Mouse (Mus musculus) forebrain, embryonic 10.5 days (tissue): ENCODE data around the gene Clstn3. TPM values are rescaled to one million over a fixed set of nuclear protein-coding genes. Genes with fewer than 3 reads are reported as not detected.
A peak's percentile ranks its signal among the peaks of the same experiment; 100 is the strongest.
"Not testable (repeated sequence)": the region's sequence is repeated elsewhere in the genome, so short reads cannot be mapped to it uniquely, and the experiment has no call there.

Experiments used
- DNase-seq: peaks from one replicate; pipeline ENCODE4 v3.0.0-alpha.2; 2017; ENCODE audit warnings: low spot score; ENCODE audit errors: extremely low spot score
- H3K27ac ChIP-seq: fragments of 300-500 bp; sonication (generic); 2 replicates; pipeline ENCODE4 v1.5.1; 2016; ENCODE audit warnings: mild to moderate bottlenecking
- H3K27me3 ChIP-seq: fragments of 300-500 bp; sonication (generic); 2 replicates; pipeline ENCODE4 v1.6.1; 2016; ENCODE audit warnings: mild to moderate bottlenecking; ENCODE audit not compliant: poor library complexity, severe bottlenecking
- H3K36me3 ChIP-seq: fragments of 300-500 bp; sonication (generic); replicated peaks from 2 replicates; pipeline ENCODE4 v1.6.1; 2016; ENCODE audit warnings: mild to moderate bottlenecking, moderate library complexity
- H3K4me1 ChIP-seq: fragments of 300-500 bp; sonication (generic); 2 replicates; pipeline ENCODE4 v1.6.1; 2016
- H3K4me3 ChIP-seq: fragments of 300-500 bp; sonication (generic); 2 replicates; pipeline ENCODE4 v1.5.1; 2016; ENCODE audit warnings: mild to moderate bottlenecking, moderate library complexity
- H3K9me3 ChIP-seq: fragments of 300-500 bp; sonication (generic); 2 replicates; pipeline ENCODE4 v1.6.1; 2016; ENCODE audit warnings: mild to moderate bottlenecking, moderate library complexity
- WGBS: fragments of 180-500 bp; shearing (Covaris S2); methylation state at CpG from one replicate; pipeline ENCODE4 v1.1.7; 2016; 5-methylcytosine and 5-hydroxymethylcytosine counted together
- polyA plus RNA-seq: library from polyadenylated mRNA; unstranded; fragments of >200 nt; fragmentation: Nextera tagmentation; extraction: Ambion mirVana; gene quantifications from 2 replicates; pipeline ENCODE4 v1.2.1, GENCODE M21; 2016

Gene Clstn3
- polyA plus RNA-seq, 1 experiment from 2014 or later = 10.6 TPM

GRCm38 (mm10) chr6:124492842-124493561, 28.4 kb upstream of the Clstn3 start, which contains the start of gene C1rl:
C1rl (plus strand) TSS chr6:124493113.
- Histone ChIP-seq H3K27me3 (no peaks in the 10 kb centered on the region), H3K9me3 (peaks cover 8% of the 10 kb centered on the region; the same call in 1 of the 2 replicates), H3K4me1 (peaks cover 7% of the 10 kb centered on the region), H3K27ac (peak within 1 kb of the TSS; percentile 76), H3K4me3 (no peak within 1 kb of the TSS), H3K36me3 (no peaks in the 10 kb centered on the region)
- DNase-seq = peak; percentile 66
- 55% methylated on average over 2 of the region's 4 CpGs for WGBS

GRCm38 (mm10) chr6:124491427-124491826, 26.8 kb upstream of the Clstn3 start:
- Histone ChIP-seq H3K4me1 (peaks cover 7% of the 10 kb centered on the region), H3K36me3 (no peaks in the 10 kb centered on the region), H3K27ac (no peak overlapping the region), H3K9me3 (peaks cover 8% of the 10 kb centered on the region; the same call in 1 of the 2 replicates), H3K4me3 (no peak overlapping the region), H3K27me3 (no peaks in the 10 kb centered on the region)
- 84% methylated on average over 6 of the region's 6 CpGs for WGBS
- DNase-seq = no peak

- H3K4me1 ChIP-seq = peaks cover 11% of the 10 kb centered on the region
- H3K27ac ChIP-seq = no peak overlapping the region
- no peak for DNase-seq
- H3K9me3 ChIP-seq = no peaks in the 10 kb centered on the region
- WGBS = 87% methylated on average over 4 of the region's 4 CpGs
- H3K36me3 ChIP-seq = no peaks in the 10 kb centered on the region
- H3K27me3 ChIP-seq = no peaks in the 10 kb centered on the region
- no peak overlapping the region for H3K4me3 ChIP-seq
Observed at GRCm38 (mm10) chr6:124488952-124489351, 24.4 kb upstream of the Clstn3 start.

GRCm38 (mm10) chr6:124487509-124487908, 22.9 kb upstream of the Clstn3 start:
- peaks cover 4% of the 10 kb centered on the region for H3K4me1 ChIP-seq
- H3K27ac ChIP-seq = no peak overlapping the region
- no peaks in the 10 kb centered on the region for H3K27me3 ChIP-seq
- DNase-seq = no peak
- 61% methylated on average over 2 of the region's 2 CpGs for WGBS
- H3K36me3 ChIP-seq = no peaks in the 10 kb centered on the region
- no peaks in the 10 kb centered on the region for H3K9me3 ChIP-seq
- H3K4me3 ChIP-seq = no peak overlapping the region

GRCm38 (mm10) chr6:124485414-124486144, 21.0 kb upstream of the Clstn3 start:
- no peak overlapping the region for H3K27ac ChIP-seq
- whole genome bisulfite sequencing = 39% methylated on average over 21 of the region's 21 CpGs
- no peaks in the 10 kb centered on the region for H3K27me3 ChIP-seq
- peak; percentile 40 for DNase-seq
- H3K9me3 ChIP-seq = no peaks in the 10 kb centered on the region
- H3K36me3 ChIP-seq = no peaks in the 10 kb centered on the region
- peak overlapping the region; percentile 40 for H3K4me3 ChIP-seq
- H3K4me1 ChIP-seq = peaks cover 4% of the 10 kb centered on the region

GRCm38 (mm10) chr6:124484851-124485250, 20.3 kb upstream of the Clstn3 start:
- Histone ChIP-seq H3K27ac (no peak overlapping the region), H3K36me3 (no peaks in the 10 kb centered on the region), H3K4me3 (no peak overlapping the region), H3K27me3 (no peaks in the 10 kb centered on the region), H3K9me3 (no peaks in the 10 kb centered on the region), H3K4me1 (peaks cover 4% of the 10 kb centered on the region)
- 87% methylated on average over 7 of the region's 7 CpGs for WGBS
- DNase-seq = no peak

GRCm38 (mm10) chr6:124483831-124484230, 19.2 kb upstream of the Clstn3 start:
- not testable (repeated sequence) for H3K27ac ChIP-seq, H3K4me3 ChIP-seq, H3K36me3 ChIP-seq, DNase-seq, H3K9me3 ChIP-seq, H3K4me1 ChIP-seq, H3K27me3 ChIP-seq
- 92% methylated on average over 3 of the region's 3 CpGs for WGBS

GRCm38 (mm10) chr6:124481571-124481970, 17.0 kb upstream of the Clstn3 start:
- DNase-seq = peak; percentile 51
- Histone ChIP-seq H3K27ac (no peak overlapping the region), H3K27me3 (no peaks in the 10 kb centered on the region), H3K4me3 (no peak overlapping the region), H3K9me3 (no peaks in the 10 kb centered on the region), H3K4me1 (peaks cover 4% of the 10 kb centered on the region), H3K36me3 (no peaks in the 10 kb centered on the region)
- WGBS = 24% methylated on average over 6 of the region's 6 CpGs

GRCm38 (mm10) chr6:124480295-124480694, 15.7 kb upstream of the Clstn3 start:
- no peaks in the 10 kb centered on the region for H3K9me3 ChIP-seq

GRCm38 (mm10) chr6:124479573-124479930, 15.0 kb upstream of the Clstn3 start:
- Histone ChIP-seq H3K36me3 (no peaks in the 10 kb centered on the region), H3K4me1 (no peaks in the 10 kb centered on the region; the same call in 1 of the 2 replicates), H3K4me3 (no peak overlapping the region), H3K27ac (no peak overlapping the region), H3K27me3 (no peaks in the 10 kb centered on the region), H3K9me3 (no peaks in the 10 kb centered on the region)
- no peak for DNase-seq
- 86% methylated on average over 3 of the region's 3 CpGs for WGBS

More at GRCm38 (mm10) chr6:124480295-124480694, 15.7 kb upstream of the Clstn3 start:
- H3K4me1 ChIP-seq = peaks cover 3% of the 10 kb centered on the region
- no peaks in the 10 kb centered on the region for H3K27me3 ChIP-seq
- H3K36me3 ChIP-seq = no peaks in the 10 kb centered on the region
- no peak overlapping the region for H3K27ac ChIP-seq
- no peak overlapping the region for H3K4me3 ChIP-seq
- DNase-seq = no peak
- WGBS = 61% methylated on average over 4 of the region's 4 CpGs

- Histone ChIP-seq H3K4me3 (no peak overlapping the region), H3K9me3 (no peaks in the 10 kb centered on the region), H3K4me1 (no peaks in the 10 kb centered on the region; the same call in 1 of the 2 replicates), H3K27me3 (no peaks in the 10 kb centered on the region), H3K36me3 (no peaks in the 10 kb centered on the region), H3K27ac (no peak overlapping the region)
- no peak for DNase-seq
- 90% methylated on average over 3 of the region's 3 CpGs for WGBS
Observed at GRCm38 (mm10) chr6:124478874-124479572, 14.4 kb upstream of the Clstn3 start.

- Histone ChIP-seq H3K9me3 (no peaks in the 10 kb centered on the region), H3K36me3 (no peaks in the 10 kb centered on the region), H3K4me1 (no peaks in the 10 kb centered on the region; the same call in 1 of the 2 replicates), H3K27me3 (no peaks in the 10 kb centered on the region), H3K27ac (no peak overlapping the region), H3K4me3 (no peak overlapping the region)
- WGBS = 82% methylated on average over 17 of the region's 17 CpGs
- no peak for DNase-seq
Observed at GRCm38 (mm10) chr6:124477922-124478651, 13.5 kb upstream of the Clstn3 start.
